Mouse (Mus musculus): ENCODE measurements at regions not wholly inside any gene's neighbourhood (a gene's known extent, or its start where the extent isn't known, plus 50 kb on each side); places are given as distances from the start of the nearest gene placed in this dataset.

- DNase-seq: no peak
These were observed 435.9 kb upstream of the Cited2 start for GRCm38 (mm10) chr10:17287141-17287540.

GRCm38 (mm10) chr10:17288231-17288630 lies 434.8 kb upstream of the Cited2 start:
- DNase-seq: no peak

- DNase-seq: no peak
These were observed 430.7 kb upstream of the Cited2 start for GRCm38 (mm10) chr10:17292331-17292730.

- DNase-seq: no peak
These were observed 428.6 kb upstream of the Cited2 start for GRCm38 (mm10) chr10:17294440-17294839.

- no peak for DNase-seq
These were observed 427.9 kb upstream of the Cited2 start for GRCm38 (mm10) chr10:17295157-17295556.

DNA sequence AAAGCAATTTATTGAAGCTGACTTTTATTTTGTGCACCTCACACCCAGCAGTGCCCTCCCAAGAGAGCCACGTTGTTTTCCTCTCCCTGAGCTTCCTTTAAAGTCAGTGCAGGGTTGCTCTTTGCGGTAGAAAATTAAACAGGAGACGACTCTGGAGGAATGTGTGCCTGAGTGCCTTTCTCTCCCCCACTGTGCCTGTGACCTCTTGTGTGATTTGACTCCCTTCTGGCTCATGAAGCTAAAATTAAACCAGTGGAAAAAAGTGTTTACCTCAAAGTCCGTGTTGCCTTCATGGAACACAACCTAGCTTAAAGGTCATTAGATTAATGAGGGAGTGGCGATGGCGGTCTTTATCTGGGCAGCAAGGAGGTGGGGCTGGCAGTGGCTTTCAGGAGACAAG lies 423.4 kb upstream of the Cited2 start:
- no peak for DNase-seq

DNA sequence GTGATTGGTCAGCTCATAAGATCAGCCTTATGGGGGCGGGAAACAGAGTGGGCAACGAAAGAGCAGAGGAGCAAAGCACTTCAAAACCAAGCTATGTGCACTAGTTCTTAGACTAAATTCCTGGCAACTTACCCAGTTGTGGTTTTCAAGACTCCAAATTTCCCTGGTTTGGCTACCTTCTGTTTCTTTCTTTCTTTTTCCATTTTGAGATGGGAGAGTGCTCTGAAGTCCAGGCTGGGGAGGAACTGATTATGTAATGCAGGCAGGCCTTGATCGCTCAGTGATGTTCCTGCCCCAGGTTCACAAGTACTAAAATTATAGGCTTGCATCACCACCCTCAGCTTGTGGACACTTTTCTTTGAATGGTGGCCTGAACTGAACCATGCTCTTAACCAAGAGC lies 396.3 kb upstream of the Cited2 start:
- no peak for DNase-seq

DNA sequence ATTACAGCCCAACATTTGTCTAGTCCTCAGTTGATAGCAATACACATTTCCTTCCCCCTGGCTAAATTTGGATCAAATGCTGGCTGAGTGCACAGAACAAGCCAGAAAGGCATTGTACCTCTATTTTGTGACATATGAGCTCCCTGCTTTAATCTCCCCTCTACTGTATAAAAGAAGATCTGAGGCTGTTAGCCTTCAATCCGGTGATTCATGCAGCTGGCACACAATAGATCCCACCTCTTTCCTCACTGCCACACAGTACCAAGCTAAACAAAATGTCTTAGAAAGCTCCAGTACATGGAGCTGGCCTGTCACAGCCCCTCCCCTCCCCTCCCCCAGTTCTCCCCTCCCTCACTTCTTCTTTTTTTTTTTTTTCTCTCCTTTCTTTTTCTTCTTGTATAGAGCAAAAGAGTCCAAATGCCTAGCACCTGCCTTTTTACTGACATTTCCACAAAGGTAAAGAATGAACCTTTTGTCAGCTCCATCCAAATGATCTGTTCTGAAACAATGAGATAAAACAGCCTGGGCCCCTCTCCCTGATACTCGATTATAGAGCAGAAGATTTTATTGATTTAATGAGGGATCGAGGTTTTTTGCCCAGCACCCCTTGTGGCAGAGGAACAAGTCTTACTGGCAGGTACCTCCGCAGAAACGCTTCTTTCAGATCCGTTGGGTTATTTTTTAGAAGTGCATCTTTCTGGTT lies 392.0 kb upstream of the Cited2 start:
- no peak for DNase-seq

- peak in 1 of 2 experiments; percentile 4 for DNase-seq
These were observed 391.4 kb upstream of the Cited2 start for GRCm38 (mm10) chr10:17331607-17332008.

- no peak for DNase-seq
These were observed 390.8 kb upstream of the Cited2 start for GRCm38 (mm10) chr10:17332025-17332767.

DNA sequence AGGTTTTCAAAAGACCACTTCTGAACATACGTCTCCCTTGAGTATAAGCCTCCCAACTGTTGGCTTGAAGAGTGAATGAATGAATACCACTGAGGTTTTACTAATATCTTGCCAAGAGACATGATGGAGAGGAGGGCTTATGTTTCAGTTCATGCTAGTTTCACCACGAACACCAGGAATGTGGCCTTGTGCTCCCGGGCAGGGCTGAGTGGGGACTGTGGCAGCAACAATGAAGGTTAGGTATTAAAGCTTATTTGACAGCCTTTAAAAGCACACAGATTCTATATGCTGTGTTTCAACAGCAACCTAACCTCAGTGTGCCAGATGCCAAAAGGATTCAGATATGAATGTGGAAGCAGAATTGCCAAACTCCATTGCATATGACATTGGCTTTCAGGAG lies 390.0 kb upstream of the Cited2 start:
- DNase-seq: no peak

DNA sequence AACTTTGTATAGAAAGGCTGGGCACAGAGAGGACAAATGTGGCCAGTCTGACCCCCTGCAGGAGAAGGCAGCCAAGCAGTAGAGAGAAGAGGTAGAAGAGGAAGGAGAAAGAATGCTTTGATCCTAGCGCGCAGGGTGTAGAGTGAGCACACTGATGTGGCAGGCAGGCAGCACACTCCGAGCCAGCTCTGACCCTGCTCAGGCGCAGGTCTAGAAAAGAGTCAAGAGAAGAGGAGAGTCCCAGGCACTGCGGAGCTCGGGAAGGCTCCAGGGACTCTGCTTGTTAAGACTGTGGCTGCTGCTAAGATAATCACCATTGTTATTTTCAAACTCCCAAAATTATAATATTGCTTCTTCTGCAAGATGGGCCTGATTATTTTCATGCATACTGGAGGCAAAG lies 389.3 kb upstream of the Cited2 start:
- no peak for DNase-seq

GRCm38 (mm10) chr10:17337217-17337616 lies 385.8 kb upstream of the Cited2 start:
- no peak for DNase-seq

GRCm38 (mm10) chr10:17343829-17344228 lies 379.2 kb upstream of the Cited2 start:
- DNase-seq: no peak

GRCm38 (mm10) chr10:17352202-17352994 lies 370.6 kb upstream of the Cited2 start:
- DNase-seq: no peak

GRCm38 (mm10) chr10:17355476-17355875 lies 367.5 kb upstream of the Cited2 start:
- no peak for DNase-seq

DNA sequence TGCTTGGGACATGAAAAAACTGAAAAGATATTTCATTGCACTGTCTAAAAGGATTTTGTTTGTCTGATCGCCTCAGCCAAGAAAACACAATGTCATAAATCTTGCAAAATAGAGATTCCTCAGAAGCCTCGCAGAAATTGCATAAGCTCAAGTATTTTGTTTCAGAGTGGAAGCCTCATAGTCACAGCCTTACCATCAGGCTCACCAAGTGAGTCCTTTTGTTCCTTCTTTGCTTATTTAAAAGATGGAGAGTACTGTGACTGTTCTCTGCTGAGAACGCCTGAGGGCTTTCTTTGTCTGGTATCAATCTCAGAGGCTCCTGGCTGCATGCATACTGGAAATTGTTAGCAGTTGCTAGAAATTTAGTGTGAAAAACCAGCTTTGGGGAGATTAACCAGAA lies 367.0 kb upstream of the Cited2 start:
- DNase-seq: no peak

DNA sequence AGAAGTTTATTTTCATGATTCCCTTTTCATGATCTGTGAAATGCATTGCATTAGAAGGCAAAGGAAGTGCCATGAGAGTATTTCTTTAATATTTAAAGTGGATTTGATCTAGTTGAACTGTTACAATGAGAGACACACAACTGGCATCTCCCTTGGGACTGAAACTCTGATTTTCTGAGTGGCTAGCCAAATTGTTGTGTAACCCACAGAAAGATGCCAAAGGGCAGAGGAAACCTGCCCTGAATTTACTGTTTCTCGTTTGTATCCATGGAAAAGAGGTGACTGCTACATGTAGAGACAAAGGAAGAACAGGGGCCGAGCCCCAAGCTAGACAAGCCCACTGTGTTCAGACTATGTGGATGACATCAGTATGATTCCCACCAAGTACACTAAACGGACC lies 360.4 kb upstream of the Cited2 start:
- DNase-seq: no peak

DNA sequence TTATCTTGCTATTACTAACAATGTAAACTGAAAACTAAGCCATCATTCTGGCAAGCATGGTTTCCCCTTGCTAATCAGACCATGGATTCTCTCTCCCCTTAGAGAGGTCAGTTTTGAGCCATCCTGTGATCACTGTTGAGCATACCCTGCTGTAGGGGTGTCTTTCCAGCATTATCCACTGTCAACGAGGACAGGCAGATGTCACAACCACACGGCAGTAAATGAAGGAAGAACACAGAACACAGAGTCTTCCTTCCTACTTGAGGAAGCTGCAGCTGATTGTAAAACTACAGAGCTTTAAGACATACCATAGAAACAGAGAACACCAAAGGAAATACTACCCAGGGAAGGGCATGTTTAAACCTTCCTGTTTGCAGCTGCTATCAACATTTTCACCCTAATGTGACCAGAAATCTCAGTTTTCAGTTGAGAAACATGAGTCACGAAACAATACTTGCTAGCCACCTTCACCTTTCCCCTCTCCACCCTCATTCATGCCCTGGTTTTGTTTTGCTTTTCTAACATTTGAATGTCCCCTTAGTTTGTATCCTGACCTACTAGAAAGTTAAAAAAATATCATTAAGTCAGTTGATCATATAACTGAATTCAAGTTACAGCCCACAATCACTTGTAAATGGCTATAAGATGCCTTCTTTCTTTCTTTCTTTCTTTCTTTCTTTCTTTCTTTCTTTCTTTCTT lies 356.8 kb upstream of the Cited2 start:
- no peak for DNase-seq

DNA sequence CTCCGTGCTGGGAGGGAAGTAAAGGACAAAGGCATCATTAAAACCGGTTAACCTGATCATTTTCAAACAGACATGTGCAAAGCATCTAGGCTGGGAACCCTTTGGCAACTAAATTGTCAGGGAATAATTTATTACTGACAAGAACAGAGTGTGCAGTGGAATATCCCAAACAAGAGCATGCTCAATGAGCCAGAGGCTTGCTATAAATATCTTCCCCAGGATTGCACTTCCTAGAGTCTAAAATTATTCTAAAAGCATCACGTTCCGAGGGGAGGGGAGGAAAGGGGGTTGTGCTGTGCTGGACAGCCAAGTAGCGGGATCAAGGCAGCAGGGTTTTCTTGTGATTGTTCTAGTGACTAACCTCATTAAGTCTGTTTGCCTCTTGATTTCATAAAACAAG lies 356.0 kb upstream of the Cited2 start:
- DNase-seq: no peak

- DNase-seq: no peak
These were observed 355.6 kb upstream of the Cited2 start for GRCm38 (mm10) chr10:17367430-17367829.

GRCm38 (mm10) chr10:17368636-17369035 lies 354.4 kb upstream of the Cited2 start:
- DNase-seq: no peak

DNA sequence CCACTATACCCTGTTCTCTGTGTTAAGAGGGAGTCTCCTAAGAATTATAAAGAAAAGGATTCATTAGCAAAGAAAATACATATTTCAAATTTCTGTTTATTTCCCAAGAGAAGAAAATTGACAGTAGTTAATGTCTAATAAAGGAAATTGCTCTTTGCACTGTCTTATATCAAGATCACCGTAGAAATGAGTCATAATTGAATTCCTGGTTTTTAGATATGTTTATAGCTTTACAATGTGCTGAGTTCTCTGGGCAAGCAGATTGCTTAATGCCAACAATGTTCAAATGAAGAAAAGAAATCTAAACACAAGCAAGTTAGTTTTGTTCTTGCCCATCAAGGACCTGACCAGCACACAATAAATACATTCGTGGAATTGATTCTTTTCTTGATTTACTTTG lies 350.1 kb upstream of the Cited2 start:
- no peak for DNase-seq

All from B cell, adult 2 months (primary cell).